Mouse (Mus musculus) embryo, embryonic 11 days (tissue): Measurements from ENCODE around the gene Dthd1.

ENCODE experiments used
- DNase-seq: peaks from one replicate; pipeline ENCODE4 v3.0.0-alpha.2; 2015

Gene Dthd1

DNA sequence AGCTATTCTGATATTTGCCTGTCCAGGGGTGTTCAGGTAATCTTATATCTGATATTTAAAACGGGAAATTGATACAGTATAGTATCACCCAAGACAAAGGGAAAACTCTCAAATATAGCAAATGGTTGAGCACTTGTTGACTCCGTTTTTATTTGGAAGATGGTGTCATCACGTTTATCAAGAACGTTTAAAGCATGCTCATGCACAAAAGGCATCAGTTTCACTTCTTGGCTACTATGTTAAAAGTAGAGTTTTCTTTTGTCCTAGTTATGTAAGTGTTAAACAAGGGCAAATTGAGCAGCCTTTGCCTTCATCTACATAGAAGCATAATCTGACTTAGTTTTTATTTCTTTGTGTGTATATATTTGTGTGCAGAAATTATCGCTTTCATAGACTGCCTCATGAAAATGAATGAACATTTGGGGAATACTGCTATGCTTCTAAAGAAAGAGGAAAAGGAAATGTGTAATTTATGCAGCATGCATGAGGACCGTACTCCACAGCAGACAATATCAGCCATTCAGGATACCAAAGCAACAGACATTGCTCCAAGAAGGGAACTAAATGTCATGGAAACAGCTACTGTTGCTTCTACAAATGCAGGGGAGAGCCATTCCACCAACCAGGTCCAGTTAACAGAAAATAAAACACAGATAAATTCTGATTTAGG is at the start of gene Dthd1:
Gene Dthd1, plus strand, starts transcription at position 422 of the 670 bp plus-strand sequence.
- no peak for DNase-seq

DNA sequence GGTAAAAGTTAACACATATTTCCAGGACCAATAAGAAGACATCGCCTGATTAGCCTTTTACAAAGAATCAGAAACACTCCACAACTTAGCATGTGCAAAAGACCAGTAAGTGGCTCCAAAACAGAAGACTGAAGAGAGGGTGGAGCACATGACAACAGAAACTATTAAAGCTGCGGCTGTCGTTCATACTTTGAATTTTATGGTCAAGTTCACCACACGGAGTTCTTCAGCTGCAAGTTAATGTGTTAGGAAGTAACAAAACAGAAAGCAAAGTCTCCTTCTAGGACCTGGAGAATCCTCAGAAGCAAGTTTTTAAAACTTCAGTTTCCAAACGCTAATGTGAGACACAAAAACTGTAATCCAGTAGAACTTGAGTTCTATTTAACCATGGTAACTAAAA is 49.5 kb upstream of the Dthd1 start:
- no peak for DNase-seq

DNA sequence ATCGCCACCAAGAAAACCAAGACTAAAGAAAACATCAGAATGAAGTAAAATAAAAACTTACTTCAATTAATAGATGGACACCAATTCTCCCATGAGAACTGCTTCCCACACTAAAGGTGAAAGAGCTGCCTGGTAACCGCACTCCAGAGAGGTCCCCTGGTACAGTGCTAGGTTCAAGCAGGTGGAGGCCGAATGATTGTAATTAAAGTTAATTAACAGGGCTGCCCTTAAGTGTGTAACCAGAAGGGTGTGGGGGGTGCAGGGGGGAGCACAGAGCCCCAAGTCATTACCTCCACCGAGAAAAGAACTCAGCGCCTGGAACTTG is 48.2 kb upstream of the Dthd1 start:
- DNase-seq, result no peak

DNA sequence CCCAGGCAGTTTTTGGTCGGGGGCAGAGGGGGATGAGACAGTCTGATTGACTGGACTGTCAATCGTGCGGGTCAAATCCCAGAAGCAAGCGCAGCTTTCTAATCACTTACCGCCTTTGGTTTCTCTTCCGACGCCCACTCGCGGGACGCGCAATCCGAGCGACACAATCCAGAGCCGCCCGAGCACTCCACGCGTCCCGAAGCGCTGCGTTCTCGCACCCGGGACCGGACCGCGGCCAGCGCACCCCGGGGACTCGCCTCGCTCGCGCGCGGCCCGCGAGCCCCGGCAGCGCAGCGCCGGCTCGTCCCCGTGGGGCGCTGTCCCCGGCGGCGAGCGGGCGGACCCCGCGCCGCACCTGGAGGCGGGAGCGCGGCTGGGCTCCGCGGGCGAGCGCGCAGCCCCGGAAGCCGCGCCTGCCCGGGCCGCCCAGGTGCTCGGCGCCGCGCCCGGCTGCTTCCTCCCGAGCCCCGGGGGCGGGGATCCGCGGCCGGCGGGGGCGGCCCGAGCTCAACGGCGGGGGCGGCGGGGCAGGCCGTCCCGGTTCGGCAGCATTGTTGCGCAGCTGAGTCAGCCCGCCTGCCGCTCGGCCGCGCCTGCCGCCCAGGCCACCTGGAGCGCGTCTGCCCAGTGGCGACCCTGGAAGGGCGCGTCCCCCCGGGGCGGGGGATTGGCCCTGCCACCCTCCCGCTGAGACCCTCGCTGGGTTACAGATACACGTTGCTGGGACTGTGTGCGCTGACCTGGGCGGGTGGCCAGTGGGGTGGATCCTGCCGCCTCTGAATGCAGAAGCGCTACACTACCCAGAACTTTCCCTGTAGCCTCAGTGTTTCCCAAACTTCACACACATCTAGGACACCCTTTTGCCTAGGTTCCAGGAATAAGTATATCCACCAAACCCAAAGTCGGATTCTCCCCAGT is 47.6 kb upstream of the Dthd1 start, which contains the start of gene Arap2:
Gene Arap2, minus strand, starts transcription at position 376 of the 918 bp plus-strand sequence.
- DNase-seq, result peak; percentile 52

DNA sequence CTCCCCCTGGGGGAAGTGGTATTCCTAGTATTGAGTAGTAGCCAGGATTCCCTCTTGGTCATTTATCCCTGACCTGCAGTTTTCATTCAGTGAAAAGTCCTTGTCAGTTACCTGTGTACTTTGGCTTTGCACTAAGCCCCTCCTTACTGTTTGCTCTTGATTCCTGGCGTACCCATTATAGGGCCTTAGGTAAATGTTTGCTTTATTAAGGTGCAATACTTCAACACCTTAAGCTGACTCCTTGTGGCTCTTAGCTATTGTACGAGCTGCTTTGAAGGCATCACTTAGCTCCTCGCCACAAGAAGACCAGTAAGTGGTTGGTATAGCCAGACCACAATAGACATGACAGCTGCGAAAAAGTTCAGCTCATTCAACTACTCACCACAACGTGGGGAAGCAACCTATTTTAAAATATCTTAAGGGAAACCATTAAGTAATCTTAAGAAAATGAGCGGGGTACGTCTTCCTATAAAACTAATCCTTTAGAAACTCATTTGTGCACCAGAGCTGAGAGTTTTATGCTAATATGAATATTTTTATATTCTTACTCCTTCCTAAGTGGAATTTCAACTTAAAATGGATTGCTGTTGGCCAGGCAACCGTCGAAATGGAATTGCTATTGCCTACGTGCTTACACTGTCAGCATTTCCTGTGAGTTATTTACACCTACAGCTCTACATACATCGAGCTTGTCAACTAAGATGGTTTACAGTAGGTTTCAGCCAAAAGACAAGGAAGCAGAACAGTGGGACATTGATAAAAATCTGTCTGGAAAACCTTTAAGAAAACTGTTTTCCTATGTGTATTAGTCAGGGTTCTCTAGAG is 41.6 kb upstream of the Dthd1 start:
- DNase-seq, result no peak

DNA sequence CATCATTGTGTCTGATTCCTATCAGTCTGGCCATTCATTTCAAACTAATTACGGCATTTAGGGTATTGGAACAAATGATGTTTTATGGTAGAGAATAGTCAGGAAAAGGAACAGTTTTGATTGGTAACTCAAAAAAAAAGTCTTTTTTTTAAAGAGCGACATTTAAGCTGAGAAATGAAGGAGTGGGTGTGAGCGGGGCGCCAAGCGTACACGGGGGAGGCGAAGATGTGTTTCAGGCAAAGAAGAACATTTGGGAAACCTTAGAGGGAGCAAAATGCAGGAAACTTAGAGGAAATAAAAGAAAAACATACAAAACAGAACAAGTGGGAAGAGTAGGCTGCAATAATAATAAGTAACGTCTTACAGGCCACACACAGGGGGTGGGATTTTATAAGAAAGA is 35.8 kb upstream of the Dthd1 start:
- no peak for DNase-seq

DNA sequence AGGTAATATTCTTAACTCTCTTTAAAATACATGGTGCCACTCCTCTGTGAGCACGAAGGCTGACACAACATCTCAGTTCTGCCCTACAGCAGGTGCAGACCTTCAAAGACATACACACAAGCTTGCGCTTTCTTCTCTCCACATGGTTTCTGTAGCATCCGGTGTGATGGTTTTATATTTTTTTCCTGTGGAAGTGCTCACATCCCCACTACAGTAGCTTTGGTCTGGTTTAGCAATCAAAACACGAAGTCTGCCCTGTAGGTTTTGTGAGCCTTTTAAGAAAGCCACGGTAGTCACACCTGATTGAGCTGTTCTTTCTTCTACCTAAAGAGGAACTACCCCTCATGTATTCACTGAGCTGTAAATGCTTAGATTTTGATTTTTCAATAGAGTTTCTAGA is 34.9 kb upstream of the Dthd1 start:
- no peak for DNase-seq

DNA sequence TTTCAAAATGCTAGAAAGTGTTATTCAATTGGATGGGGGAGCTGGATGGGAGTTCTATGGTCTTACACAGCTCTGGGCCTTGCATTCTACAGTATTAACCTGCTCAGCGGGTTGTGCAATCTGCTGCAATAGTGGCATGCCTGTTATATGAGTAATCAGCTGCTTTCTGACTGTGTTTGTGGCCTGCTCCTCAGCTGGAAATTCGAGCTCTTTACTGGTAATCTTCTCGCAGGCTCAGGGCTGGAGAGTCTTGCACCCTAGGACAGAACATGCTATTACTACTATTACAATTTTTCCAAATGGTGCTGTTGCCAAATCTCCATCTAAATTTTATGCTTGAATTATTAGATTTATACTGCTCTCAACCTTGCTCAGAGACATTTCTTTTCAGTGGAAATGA is 26.8 kb upstream of the Dthd1 start:
- no peak for DNase-seq

DNA sequence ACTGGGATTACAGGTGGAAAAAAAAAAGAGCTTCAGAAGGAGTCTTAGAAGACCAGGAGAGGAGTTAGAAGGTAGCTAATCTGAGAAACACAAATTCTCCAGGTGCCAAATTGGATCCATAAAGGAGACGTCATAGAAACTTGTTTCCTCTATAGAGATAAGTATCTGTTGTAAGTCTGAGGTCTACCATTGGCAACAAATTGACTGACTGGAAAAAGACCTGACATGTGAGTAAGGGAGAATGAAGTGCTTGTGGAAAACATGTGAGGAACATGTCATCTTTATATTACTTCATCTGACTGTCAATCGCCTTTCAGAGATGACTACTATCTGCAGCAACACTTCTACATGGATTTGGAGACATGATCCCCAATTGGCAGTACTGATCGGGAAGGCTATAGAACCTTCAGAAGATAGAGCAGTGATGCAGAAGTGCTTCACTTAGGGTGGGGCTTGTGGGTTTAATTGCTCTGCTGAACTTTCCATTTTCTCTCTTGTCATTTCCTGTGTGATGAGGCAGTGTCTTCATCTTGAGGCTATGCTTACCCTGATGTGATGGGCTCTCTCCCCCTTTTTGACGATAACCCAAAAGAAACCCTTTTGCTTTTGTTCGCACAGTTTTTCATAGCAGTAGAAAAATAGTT is 22.6 kb upstream of the Dthd1 start:
- DNase-seq, result no peak

DNA sequence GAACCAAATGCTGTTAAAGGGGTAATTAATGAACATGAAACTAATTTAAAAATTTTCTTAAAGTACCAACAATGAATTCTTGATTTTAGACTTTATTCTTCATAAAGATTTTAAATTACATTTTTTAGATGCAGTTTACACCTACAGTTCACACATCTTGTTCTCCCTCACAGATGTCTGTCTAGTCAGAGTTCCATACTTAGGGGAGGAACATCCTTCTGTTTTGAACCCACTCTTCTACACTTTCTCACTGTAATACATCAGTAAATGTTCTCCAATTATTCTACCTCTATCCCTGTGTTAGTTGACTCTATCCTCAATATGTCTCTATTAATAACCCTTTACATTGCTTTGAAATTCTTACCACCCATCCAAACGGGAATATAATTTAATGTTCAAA is 20.8 kb upstream of the Dthd1 start:
- no peak for DNase-seq

DNA sequence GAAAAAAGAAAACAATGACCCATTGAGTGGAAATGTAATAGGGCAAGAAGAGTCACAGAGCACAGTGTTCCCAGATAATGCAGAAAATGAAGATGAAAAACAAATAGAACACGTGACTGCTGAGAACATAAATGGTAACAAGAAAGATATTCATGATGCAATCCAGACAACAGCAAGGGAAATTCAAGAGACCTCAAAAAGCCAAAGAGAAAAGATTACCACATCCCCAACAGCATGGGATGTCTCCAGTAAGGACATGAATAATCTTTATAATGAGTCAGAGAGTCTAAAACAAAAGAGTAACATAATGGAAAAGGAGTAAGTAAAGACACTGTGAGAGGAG is 420 bp downstream of the Dthd1 start:
- DNase-seq, result no peak

DNA sequence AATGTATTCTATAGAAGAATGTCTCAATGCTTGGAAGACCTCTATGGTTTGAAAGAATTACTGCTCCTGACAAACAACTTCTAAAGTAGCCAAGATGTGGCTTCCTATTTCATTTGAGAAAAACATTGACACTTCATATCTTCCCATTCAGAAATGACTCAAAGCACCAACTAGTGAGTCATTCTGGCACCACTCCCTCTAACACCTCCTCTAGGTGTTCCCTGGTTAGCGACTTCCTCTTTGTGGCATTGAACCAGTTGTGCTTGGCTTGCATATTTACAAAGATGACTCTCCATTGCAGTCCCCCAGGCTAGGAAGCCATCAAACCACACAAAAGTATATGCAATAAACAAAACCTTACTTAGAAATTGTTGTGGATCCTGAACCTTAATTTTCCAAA is 2.1 kb downstream of the Dthd1 start:
- no peak for DNase-seq

DNA sequence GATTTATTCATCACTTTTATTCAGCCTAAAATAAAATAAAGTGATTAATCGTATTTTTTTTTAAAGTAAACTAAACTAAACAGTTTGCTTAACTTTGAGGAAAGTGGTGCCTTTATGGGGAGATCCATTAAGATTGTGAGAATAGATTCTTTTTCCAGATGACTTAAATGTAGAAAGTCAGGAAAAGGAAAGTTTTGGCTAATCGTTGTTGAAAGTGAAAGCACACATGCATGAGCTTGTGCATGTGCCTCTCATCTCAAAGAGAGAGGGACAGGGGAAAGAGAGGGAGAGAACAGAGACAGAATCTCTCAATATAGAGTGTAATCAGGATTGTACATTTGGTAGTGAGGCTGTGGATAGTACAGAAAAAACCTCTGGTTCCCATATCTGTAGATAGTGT is 5.9 kb downstream of the Dthd1 start:
- no peak for DNase-seq

DNA sequence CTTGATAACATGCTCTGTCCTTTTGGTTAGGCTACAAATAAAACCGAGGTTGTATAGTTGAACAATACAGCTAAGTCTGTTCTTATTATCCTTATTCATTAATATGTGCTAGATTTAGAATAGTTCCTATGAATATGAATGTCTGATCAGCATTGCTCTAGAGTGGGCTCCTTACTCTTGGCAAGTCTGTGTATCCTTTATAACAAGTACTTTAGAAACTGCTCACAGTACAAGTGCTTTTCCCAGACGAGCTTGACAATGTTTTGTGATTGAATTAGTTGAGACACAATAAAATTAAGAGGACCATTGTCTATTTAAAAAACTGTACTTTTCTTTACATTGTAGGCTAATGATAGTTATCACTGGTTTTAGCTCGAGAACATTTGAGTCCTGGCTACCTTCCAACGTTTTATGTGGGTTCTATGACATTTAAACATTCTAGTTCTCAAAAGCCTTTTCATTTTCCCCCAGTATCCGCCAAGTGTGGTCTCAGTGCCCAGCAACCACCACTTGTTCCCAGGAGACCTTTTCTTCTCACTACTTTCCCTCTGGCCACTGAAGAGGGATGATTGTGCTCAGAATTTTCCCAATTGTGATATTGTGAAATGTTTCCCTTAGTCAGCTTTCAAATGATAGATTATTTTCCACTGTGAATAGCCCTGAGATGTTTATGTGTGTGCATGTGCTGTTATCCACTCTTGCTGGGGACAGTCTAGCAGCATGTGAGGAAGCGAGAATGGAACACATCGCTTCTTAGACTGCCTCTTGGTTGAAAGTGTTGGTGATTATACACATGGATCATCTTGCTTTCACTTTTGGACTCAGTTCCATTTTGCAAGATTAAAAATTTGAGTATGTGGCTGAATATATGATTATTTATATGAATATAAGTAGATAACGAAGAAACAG is 7.0 kb downstream of the Dthd1 start:
- DNase-seq, result no peak

DNA sequence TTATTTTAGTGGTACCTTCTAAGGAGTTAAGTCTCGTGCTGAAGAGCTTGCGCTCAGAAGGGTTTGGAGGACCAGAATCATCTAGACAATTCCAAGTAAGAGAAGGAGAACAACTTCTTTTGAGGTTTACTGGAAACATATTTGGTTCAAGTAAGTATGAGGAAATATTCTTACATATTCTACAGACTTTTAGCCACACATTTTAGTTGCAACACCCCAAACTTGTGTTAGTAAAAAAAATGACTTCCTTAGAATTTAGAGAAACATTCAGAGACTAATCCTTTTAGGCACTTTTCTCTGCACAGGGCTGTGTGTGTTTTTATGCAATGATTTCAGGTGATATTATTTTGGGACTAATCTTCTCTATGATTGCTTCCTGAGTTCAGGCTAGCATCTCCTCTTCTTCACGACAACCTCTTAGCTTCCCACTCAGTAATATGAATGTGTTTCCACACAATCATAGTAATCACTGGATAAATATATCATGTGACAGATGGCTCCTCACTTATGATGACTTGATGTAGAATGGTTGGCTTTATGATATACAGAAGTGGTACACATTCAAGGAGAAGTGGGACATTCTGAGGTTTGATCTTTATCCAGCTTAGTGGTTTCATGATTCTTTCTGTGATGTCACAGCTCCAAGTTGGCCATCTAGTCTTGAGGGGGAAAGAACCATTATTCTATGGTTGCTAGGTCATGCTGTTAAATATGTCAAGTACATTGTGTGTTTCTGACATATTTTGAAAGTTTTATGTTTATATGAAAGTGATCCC is 29.5 kb downstream of the Dthd1 start:
- DNase-seq, result no peak

DNA sequence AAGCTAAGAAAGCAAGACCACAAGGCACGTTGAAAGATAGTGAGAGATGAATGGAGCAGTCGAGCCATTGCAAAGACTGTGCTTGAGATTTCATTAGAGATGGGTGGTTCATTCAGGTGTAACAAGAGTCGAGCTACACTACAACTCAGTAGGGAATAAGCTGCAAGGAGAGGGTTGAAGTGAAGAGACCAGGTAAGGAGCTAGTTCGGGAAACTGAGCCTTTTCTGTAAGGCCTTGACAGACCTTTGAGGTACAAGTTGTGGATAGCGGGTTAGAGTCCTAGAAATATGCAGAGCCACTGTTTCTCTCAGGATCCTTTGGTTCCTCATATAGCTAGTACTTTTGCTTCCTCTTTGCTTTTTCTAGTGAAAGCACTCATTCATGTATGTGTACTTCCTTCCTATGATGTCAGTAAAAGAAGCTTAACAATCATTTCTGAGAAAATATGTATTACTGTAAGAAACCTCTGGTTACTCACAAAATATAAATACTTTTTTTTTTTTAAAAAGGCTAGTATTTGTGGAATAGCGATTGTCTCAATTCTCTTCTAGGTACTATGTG is 33.0 kb downstream of the Dthd1 start:
- no peak for DNase-seq

DNA sequence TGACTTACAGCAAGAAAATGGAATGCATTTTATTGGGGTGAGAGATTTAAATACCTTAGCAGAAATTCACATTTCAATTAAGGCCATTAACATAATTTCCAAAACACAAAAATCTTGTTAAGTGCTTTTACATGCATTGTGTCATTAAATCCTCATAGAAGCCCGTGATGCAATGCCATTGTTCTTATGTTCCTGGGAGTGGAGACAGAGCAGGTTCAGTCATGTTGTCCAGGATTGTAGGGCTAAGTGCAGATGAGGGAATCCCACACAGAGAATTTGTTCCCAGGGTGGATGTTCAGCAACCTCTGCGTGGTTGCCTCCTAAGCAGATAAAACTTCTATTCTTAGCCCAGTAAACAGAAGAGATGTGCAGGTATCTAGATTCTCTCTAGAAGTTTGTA is 37.7 kb downstream of the Dthd1 start:
- no peak for DNase-seq

DNA sequence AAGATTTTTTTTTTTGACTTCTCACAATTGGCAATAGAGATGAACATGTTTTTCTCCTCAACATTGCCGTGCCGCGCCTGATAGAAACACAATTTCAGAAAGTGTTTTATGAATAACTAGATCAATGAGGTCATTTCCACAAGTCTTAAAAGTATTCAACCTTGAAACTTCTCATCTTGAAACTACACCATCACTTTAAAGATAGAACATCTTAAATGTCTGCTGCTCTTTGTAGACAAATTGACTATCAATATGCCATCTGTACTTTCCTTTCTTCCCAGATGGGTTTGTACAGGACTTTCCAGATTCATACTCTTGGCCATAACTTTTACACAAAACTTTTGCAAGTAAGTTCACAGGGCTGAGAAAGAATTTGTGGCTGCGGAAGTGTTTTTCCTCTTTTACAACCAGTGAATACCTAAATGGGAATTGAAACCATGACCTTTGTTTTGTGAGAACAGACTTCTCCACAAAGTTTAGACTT is 40.8 kb downstream of the Dthd1 start:
- no peak for DNase-seq

DNA sequence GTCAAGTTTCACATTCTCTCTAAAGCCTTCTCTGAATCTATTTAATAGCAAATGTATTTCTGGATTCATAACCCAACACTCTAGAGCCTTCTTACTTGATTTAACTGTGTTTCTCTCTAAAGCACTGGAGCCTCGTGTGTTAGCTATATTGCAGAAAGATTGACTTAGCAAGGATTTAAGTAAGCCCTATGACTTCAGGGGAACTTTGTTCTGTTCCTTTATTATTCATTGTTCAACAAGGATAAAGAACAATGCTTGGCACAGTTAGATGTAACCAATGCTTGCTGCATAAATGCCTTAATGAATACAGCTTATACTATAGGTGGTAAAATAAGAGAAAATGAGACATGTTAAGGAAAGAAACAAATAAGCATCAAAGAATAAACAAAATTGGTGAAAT is 43.9 kb downstream of the Dthd1 start:
- DNase-seq, result no peak

DNA sequence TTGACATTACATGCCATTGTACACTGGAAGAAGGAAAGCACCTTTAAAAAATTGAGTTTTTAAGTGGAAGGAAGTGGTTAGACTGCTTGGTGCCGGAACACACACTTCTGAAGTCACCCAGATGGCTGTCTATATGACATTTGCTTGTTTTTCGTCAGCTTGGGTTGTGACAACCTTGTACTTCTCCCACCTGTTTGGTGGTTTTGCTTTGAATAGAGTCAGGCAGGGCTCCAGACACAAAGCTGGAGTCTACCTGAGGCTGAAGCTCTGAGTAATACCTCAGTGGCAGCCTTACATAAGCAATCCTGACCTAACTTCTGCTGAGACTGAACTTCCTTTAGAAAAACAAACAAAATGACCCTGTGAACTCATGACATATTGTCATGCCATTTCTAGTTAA is 44.7 kb downstream of the Dthd1 start:
- no peak for DNase-seq

DNA sequence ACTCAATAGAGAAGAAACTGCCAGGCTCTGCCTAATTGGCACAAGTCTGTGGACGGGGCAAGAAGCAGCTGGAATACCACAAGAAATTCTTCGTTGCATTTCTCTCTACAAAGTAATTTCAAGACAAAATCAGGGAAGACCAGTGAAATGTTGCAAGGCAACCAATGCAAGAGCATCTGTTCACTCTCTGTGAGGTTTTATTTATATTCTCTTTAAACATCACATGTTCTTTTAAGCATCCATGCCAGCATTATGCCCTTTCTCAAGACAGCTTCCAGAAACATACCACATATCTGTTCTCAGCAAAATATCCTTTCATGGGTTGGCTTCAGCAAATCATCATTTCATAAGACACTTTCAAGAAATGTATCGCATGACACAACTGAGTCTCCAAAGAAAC is 50.7 kb downstream of the Dthd1 start:
- no peak for DNase-seq
